Mouse (Mus musculus): ENCODE measurements around the gene Tex52. TPM values are rescaled to one million over a fixed set of nuclear protein-coding genes. Genes with fewer than 3 reads are reported as not detected.

The Tex52 gene
- total and polyA plus RNA-seq, 3 experiments: not detected

DNA sequence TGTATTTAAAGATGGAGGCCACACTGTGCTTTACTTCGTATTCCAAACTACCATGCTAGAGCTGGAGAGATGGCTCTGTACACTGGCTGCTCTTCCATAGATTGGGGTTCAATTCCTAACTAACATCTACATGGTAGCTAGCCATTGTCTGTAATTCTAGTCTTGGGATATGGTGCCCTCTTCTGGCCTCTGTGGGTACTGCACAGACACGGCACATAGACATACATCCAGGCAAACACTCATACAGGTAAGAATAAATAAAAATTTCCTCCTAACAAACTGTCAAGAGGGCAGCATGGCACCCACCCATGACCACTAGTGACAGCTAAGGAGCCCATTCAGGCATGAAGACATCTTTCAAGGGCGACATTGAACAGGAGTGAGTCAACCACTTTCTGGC, 35.9 kb downstream of the Tex52 start:
- Histone ChIP-seq H3K4me3 (replicated peaks in 1 of 3; ENCODE audit: low read depth in 2 of 3, low read length in 2 of 3, poor library complexity in 1 of 3) (no peak overlapping the region), H3K79me2 (replicated peaks; ENCODE audit: control insufficient read depth, extremely low read depth, insufficient read depth, poor library complexity, severe bottlenecking) (peaks cover 2% of the 10 kb centered on the region; the same call in 1 of the 2 replicates), H3K36me3 (replicated peaks in 1 of 2; ENCODE audit: control insufficient read depth in 1 of 2, insufficient read depth in 1 of 2, low read length in 1 of 2) (peaks cover 62 to 92% of the 10 kb centered on the region in 2 experiments), H3K27ac (ENCODE audit: insufficient read depth, low read depth) (no peak overlapping the region), H3K9me3 (replicated peaks; ENCODE audit: low read length) (no peaks in the 10 kb centered on the region), H3K4me2 (ENCODE audit: insufficient read depth, low read depth, poor library complexity, severe bottlenecking) (no peak overlapping the region), H3K9ac (ENCODE audit: insufficient read depth, low read depth) (no peak overlapping the region), H3K4me1 (ENCODE audit: control insufficient read depth in 1 of 2, insufficient read depth in 2 of 2) (peaks cover 5% of the 10 kb centered on the region in 2 experiments), H3K27me3 (replicated peaks) (no peaks in the 10 kb centered on the region)
- peak; percentile 62 for DNase-seq (ENCODE audit: extremely low read depth)
- in situ Hi-C loops (cut with MboI; ENCODE audit: low pct_ligation_motif_present, low pct_unique_long_range_greater_than_20kb, low sequenced_read_pairs): loop anchor here (5.0 kb wide), 1 partner anchor 49 kb away; the partner anchor contains the start of genes Foxm1 and Rhno1
- dilution Hi-C loops (cut with MboI; ENCODE audit: extremely low pct_ligation_motif_present, extremely low pct_unique_long_range_greater_than_20kb, low sequenced_read_pairs): no loop called here
- TF ChIP-seq ETS1 (conservative IDR thresholded peaks at IDR 0.05; ENCODE audit: low read depth, low read length) (no peak), POLR2AphosphoS2 (IDR thresholded peaks at IDR 0.05; ENCODE audit: low read depth, low read length) (no peak), RCOR1 (conservative IDR thresholded peaks at IDR 0.05; ENCODE audit: low read depth, low read length) (no peak), CTCF (conservative IDR thresholded peaks at IDR 0.05 in 1 of 2, IDR thresholded peaks at IDR 0.05 in 1 of 2; ENCODE audit: low read depth in 2 of 2, low read length in 2 of 2) (peak; percentile 89 to 95), POLR2A (IDR thresholded peaks at IDR 0.05; ENCODE audit: low read depth, low read length) (no peak), SMC3 (IDR thresholded peaks at IDR 0.05; ENCODE audit: low read depth, low read length) (peak; percentile 68), ZMIZ1 (IDR thresholded peaks at IDR 0.05; ENCODE audit: low read depth, low read length) (no peak), HCFC1 (IDR thresholded peaks at IDR 0.05; ENCODE audit: low read depth, low read length) (no peak), RAD21 (IDR thresholded peaks at IDR 0.05; ENCODE audit: low read depth, low read length) (peak; percentile 82)

DNA sequence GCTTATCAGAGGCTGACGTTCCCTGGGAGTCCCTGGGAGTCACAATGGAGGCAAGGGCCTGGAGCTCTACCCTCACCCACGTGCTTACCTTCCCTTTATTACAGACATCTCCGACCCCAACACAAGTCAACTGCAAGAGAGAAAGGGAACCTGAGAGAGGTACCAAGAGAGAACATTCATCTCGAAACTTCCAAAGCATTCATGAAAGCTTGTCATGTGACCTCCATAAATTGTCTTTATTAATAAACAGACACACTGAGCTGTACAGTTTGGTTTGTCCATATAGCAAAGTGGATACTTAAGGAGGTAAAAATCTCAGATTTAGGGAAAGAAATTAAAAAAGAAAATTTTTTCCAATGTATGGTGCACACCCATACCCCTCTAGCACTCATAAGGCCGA, 40.9 kb downstream of the Tex52 start:
- Histone ChIP-seq H3K27me3 (replicated peaks) (no peaks in the 10 kb centered on the region), H3K4me1 (ENCODE audit: control insufficient read depth in 1 of 2, insufficient read depth in 2 of 2) (peaks cover 5 to 11% of the 10 kb centered on the region in 2 experiments), H3K4me3 (replicated peaks in 1 of 3; ENCODE audit: low read depth in 2 of 3, low read length in 2 of 3, poor library complexity in 1 of 3) (no peak overlapping the region), H3K9me3 (replicated peaks; ENCODE audit: low read length) (no peaks in the 10 kb centered on the region), H3K9ac (ENCODE audit: insufficient read depth, low read depth) (no peak overlapping the region), H3K4me2 (ENCODE audit: insufficient read depth, low read depth, poor library complexity, severe bottlenecking) (peak overlapping the region; percentile 10; the same call in 1 of the 2 replicates), H3K79me2 (replicated peaks; ENCODE audit: control insufficient read depth, extremely low read depth, insufficient read depth, poor library complexity, severe bottlenecking) (peaks cover 7% of the 10 kb centered on the region), H3K27ac (ENCODE audit: insufficient read depth, low read depth) (no peak overlapping the region), H3K36me3 (replicated peaks in 1 of 2; ENCODE audit: control insufficient read depth in 1 of 2, insufficient read depth in 1 of 2, low read length in 1 of 2) (peaks cover 33 to 65% of the 10 kb centered on the region in 2 experiments)
- dilution Hi-C loops (cut with MboI; ENCODE audit: extremely low pct_ligation_motif_present, extremely low pct_unique_long_range_greater_than_20kb, low sequenced_read_pairs) (no loop called here), in situ Hi-C loops (cut with MboI; ENCODE audit: low pct_ligation_motif_present, low pct_unique_long_range_greater_than_20kb, low sequenced_read_pairs) (no loop called here)
- peak; percentile 13; the same call in 1 of the 2 replicates for TF ChIP-seq EP300 (IDR thresholded peaks at IDR 0.05; ENCODE audit: low read length)
- no peak for TF ChIP-seq UBTF (IDR thresholded peaks at IDR 0.05; ENCODE audit: low read depth, low read length)
- peak; percentile 43; the same call in 1 of the 2 replicates for TF ChIP-seq JUN (IDR thresholded peaks at IDR 0.05; ENCODE audit: insufficient read depth, low read depth, low read length)
- peak; percentile 52 for TF ChIP-seq USF2 (conservative IDR thresholded peaks at IDR 0.05; ENCODE audit: low read depth, low read length)
- peak; percentile 73 for TF ChIP-seq IRF4 (IDR thresholded peaks at IDR 0.05; ENCODE audit: low read depth, low read length)
- peak; percentile 68; the same call in 1 of the 2 replicates for TF ChIP-seq JUND (conservative IDR thresholded peaks at IDR 0.05; ENCODE audit: low read depth, low read length)
- TF ChIP-seq POLR2AphosphoS2 (IDR thresholded peaks at IDR 0.05; ENCODE audit: low read depth, low read length): no peak
- peak; percentile 55 for TF ChIP-seq USF1 (IDR thresholded peaks at IDR 0.05; ENCODE audit: low read depth, low read length)
- TF ChIP-seq MYC (IDR thresholded peaks at IDR 0.05; ENCODE audit: low read depth, low read length): peak; percentile 44; the same call in 1 of the 2 replicates
- TF ChIP-seq BHLHE40 (IDR thresholded peaks at IDR 0.05; ENCODE audit: low read depth, low read length): peak; percentile 70; the same call in 1 of the 2 replicates
- no peak for TF ChIP-seq TBP (conservative IDR thresholded peaks at IDR 0.05; ENCODE audit: low read depth, low read length)
- no peak for DNase-seq (ENCODE audit: extremely low read depth)
